Mouse (Mus musculus) lung, adult 2 months (tissue): ENCODE measurements around the gene Anks1. TPM values are rescaled to one million over a fixed set of nuclear protein-coding genes. Genes with fewer than 3 reads are reported as not detected.

Experiments
- DNase-seq: peaks from one replicate; pipeline ENCODE4 v3.0.0; 2022
- H3K4me1 ChIP-seq: fragments of 200-500 bp; 2 replicates; pipeline ENCODE4 v1.6.1; 2011; ENCODE audit warnings: low read length; ENCODE audit not compliant: control insufficient read depth, insufficient read depth
- H3K4me3 ChIP-seq: fragments of 200-500 bp; replicated peaks from 2 replicates; pipeline ENCODE3; 2011; ENCODE audit warnings: low read depth, mild to moderate bottlenecking, control low read depth, low read length; ENCODE audit errors: extremely low read depth
- CTCF ChIP-seq: fragments of 200-500 bp; IDR thresholded peaks from 2 replicates; pipeline ENCODE4 v1.5.1; 2011; ENCODE audit warnings: mild to moderate bottlenecking, low read length, control low read depth; ENCODE audit not compliant: insufficient read depth
- POLR2A ChIP-seq: fragments of 200-500 bp; IDR thresholded peaks from 2 replicates; pipeline ENCODE4 v1.6.1; 2011; ENCODE audit warnings: low read depth, mild to moderate bottlenecking, control low read depth, low read length, borderline replicate concordance; ENCODE audit errors: extremely low read depth
- WGBS: fragments of 180-500 bp; shearing (Covaris S2); methylation state at CpG from one replicate; pipeline ENCODE4 v1.1.7; 2018; 5-methylcytosine and 5-hydroxymethylcytosine counted together
- polyA plus RNA-seq: library from polyadenylated mRNA; depleted of rRNA; stranded (reverse); fragments of >200 nt; gene quantifications from 2 replicates; pipeline ENCODE4 v1.2.3, GENCODE M21; 2012

Gene Anks1
- polyA plus RNA-seq, 1 experiment, result 89.4 TPM

DNA sequence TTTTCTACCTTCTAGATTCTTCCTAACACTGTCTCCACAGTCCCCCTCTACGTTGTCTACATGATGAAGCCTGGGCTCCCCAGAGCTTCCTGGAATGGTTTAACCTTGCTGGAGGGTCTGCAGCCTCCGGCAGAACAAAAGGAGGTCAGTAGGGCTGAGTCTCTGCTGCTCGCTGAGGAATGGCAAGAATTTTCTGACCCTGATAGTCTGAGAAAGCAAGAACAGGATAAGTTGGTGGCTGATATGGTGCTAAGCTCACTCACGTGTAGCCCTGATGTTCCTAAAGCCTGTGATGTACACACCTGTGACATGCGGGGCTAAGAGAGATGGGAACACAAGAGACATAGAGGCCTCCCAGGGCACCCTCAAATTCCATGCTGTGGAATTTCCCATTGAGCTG, 178.3 kb downstream of the Anks1 start:
- WGBS, result 48% methylated on average over 5 of the region's 5 CpGs
- DNase-seq, result no peak
- no peak for TF ChIP-seq CTCF
- TF ChIP-seq POLR2A, result no peak
- H3K4me3 ChIP-seq, result no peak overlapping the region
- H3K4me1 ChIP-seq, result no peaks in the 10 kb centered on the region

DNA sequence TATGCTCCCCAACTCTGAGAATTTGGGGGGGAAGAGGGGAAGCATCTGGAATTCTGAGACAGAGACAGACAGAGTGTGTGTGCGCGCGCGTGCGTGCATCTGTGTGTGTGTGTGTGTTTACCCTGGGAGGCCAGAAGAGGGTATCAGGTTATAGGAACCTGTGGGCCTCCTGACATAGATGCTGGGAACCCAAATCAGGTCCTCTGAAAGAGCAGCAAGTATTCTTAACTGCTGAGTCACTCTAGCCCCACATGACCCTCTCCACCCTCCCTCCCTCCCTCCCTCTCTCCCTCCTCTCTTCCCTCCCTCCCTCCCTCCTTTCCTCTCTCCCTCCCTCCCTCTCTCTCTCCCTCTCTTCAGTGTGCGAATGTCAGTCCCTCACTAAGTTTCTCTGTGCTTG, 179.6 kb downstream of the Anks1 start:
- H3K4me1 ChIP-seq, result no peaks in the 10 kb centered on the region
- H3K4me3 ChIP-seq, result no peak overlapping the region
- 94% methylated on average over 6 of the region's 6 CpGs for WGBS
- DNase-seq, result no peak
- TF ChIP-seq POLR2A (no peak), CTCF (no peak)

DNA sequence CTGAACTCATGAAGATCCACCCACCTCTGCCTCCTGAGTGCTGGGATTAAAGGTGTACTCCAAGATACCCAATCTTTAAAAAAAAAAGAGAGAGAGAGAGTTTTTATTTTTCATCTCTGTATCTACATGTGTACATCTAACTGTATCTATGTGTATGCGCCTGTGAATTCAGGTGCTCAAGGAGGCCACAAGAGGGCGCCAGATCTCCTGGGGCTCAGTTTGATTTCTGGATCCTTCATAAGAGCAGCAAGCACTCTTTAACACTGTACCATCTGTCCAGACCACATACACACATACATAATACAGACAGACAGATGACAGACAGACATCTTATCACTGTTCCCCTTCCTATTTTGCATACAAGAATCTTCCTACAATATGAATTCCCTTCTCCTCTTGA, 183.2 kb downstream of the Anks1 start:
- H3K4me1 ChIP-seq, result no peaks in the 10 kb centered on the region
- TF ChIP-seq POLR2A, result no peak
- no peak for TF ChIP-seq CTCF
- H3K4me3 ChIP-seq, result no peak overlapping the region
- WGBS, result 86% methylated on average over 2 of the region's 2 CpGs
- DNase-seq, result no peak

DNA sequence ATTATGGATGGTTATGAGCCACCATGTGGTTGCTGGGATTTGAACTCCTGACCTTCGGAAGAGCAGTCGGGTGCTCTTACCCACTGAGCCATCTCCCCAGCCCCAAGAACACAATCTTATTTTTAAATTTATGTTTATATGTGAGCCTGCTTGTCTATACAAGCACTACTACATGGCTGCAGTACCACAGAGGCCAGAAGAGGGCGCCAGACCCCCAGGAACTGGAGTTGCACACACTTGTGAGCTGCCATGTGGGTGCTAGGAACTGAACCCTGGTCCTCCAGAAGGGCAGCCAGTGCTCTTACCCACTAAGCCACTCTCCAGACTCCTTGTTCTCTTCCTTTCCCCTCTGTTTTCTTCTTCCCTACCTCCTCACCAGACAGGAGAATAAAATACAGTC, 184.7 kb downstream of the Anks1 start:
- DNase-seq, result no peak
- Histone ChIP-seq H3K4me1 (no peaks in the 10 kb centered on the region), H3K4me3 (no peak overlapping the region)
- TF ChIP-seq CTCF (no peak), POLR2A (no peak)
- WGBS, result 76% methylated on average over 3 of the region's 3 CpGs

DNA sequence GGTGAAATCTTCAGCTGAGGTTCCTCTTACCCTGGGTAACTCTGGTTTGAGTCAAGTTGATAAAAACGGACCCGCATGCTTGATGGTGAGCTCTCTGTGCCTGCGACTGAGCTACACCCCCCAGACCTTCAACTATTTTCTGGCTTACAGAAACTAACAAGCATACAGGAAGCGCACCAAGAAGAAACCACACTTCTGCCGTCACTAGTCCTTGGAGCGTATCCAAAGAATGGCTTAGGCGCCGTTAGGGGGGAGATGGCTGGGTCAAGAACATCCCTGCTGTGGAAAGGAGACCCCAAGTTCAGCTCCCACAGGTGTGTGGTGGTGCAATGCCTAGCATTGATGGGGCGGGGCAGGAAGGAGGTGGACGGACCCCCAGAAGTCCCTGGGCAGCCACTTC, 187.3 kb downstream of the Anks1 start:
- TF ChIP-seq POLR2A (no peak), CTCF (no peak)
- DNase-seq, result no peak

DNA sequence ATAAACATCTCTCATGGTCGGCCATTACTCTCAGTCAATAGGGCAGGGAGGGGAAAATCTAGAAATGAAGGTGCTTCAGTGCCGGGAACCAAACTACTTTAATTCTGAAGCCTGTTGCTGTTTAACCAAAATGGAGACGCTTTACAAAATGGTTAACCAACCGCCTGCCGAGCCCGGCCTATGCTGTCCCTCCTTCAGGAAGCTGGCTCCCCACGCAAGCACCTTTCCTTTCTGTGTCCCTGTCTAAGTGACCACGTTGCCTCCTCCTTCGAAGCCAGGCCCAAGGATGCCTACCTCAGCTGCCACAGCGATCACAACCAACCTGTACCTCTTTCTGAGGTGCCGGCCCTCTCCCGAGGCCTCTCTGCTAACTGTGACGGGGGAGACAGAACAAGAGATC, 188.2 kb downstream of the Anks1 start:
- TF ChIP-seq CTCF, result no peak
- 82% methylated on average over 13 of the region's 13 CpGs for WGBS
- no peak for DNase-seq
- no peak overlapping the region for H3K4me3 ChIP-seq
- no peaks in the 10 kb centered on the region for H3K4me1 ChIP-seq

More for the DNA sequence above, 187.3 kb downstream of the Anks1 start:
- whole genome bisulfite sequencing, result 51% methylated on average over 10 of the region's 10 CpGs
- no peaks in the 10 kb centered on the region for H3K4me1 ChIP-seq
- no peak overlapping the region for H3K4me3 ChIP-seq

DNA sequence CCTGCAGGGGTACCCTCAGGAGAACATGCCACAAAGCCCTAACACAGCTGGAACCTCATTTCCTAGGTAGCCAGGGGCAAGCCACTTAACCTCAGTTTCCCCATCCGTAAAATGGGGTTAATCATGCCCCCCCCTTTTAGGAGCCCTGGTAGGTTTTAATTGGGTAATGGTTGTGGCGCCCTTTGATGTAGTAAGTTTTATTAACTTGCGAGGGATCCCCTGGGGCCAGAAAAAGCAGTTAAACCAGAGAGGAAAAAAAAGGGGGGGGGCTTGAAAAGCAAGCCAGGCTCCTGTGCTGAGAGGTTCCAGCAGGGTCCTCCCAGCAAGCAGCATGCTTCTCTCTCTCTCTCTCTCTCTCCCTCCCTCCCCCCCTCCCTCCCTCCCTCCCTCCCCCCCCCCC, 190.0 kb downstream of the Anks1 start:
- H3K4me3 ChIP-seq, result no peak overlapping the region
- WGBS, result 71% methylated on average over 3 of the region's 3 CpGs
- no peak for DNase-seq
- TF ChIP-seq POLR2A (no peak), CTCF (no peak)
- no peaks in the 10 kb centered on the region for H3K4me1 ChIP-seq

DNA sequence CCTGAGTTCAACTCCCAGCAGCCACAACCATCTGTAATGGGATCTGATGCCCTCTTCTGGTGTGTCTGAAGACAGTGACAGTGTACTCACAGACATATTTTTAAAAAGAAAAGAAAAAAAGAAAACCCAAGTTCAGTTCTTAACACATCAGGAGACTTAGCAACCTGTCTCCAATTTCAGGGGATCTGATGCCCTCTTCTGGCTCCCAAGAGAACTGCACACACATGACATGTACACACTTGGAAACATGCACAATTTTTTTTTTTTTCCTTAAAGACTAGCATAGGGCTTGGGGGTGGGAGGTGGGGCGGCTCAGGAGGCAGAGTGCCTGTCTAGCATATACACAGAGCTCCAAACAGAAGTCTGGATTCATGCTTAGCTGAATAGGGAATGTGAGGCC, 191.6 kb downstream of the Anks1 start:
- H3K4me1 ChIP-seq, result no peaks in the 10 kb centered on the region
- TF ChIP-seq CTCF (no peak), POLR2A (no peak)
- H3K4me3 ChIP-seq, result no peak overlapping the region
- DNase-seq, result no peak
- WGBS, result 85% methylated on average over 1 of the region's 1 CpGs

DNA sequence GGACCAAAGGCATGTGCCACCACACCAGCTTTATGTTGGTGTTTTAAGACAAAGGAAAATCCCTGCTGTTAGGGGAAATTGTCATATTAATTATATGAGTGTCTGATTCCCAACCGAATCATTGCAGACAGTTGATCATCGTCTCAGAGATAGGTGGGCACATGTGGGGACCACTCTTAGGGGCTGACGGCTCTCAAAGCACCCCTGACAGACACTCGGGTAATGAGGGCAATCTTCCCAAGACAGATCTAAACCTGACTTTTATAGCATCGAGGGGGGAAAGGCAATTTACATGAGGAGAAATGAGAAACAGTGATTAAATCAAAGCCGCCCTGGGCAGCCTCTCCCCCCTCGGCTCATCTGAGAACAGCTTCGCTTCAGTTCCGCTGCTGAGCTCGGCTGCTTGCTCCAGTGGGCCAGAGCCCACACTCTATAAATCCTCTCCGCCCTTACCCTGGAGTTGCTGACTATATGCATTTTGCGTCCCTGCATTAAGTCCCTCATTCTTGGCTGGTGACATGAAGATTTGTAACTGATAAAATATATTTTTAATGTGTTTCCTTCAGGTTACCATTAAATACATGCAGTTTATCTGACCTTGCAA, 192.3 kb downstream of the Anks1 start:
- H3K4me3 ChIP-seq, result no peak overlapping the region
- no peak for DNase-seq
- no peaks in the 10 kb centered on the region for H3K4me1 ChIP-seq
- TF ChIP-seq POLR2A (no peak), CTCF (no peak)
- 61% methylated on average over 12 of the region's 12 CpGs for WGBS

DNA sequence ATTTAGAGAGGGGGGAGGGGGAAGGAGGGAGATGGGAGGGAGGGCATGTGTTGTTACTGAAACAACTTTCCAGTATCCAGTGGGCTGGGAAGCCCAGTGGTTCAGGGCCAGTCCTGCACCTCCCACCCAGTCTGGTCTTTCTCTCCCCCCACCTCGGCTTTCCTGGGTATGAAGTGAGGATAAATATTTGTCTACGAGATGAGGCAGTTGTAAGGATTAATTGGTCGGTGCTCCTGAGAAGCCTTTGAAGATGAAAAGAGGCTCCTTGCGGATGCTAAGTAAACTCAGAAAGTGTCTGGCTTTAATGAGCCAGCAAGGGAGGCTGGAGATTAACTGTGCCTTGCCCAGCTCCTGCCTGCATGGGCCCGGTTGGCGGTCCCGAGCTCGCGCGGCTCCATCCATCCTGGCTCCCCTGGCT, 192.8 kb downstream of the Anks1 start:
- WGBS, result 36% methylated on average over 10 of the region's 10 CpGs
- Histone ChIP-seq H3K4me1 (no peaks in the 10 kb centered on the region), H3K4me3 (no peak overlapping the region)
- no peak for TF ChIP-seq POLR2A
- TF ChIP-seq CTCF, result no peak
- DNase-seq, result no peak
